Mouse (Mus musculus): ENCODE results near the gene Espn.
A peak's percentile ranks its signal among the peaks of the same experiment; 100 is the strongest.

The Espn gene

DNA sequence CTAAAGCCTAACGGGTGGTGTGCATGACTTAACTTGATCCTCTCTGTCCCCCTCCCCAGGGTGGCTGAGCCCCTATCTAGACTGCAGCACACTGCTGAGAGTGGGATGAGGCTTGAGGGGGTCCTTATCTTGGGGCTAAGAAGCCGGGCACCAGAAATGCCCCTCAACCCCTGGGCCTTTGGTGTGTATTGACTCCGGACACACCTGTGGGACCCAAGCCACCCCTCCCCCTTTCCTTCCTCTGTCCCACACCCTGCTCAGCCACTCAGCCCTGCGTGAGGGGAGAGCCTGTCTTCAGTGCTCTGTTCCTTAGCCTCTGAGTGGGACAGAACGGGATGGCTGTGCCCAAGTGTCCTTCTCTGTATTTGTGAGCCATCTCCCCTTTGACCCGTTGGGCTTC, 55.2 kb downstream of the Espn start:
- DNase-seq: no peak

DNA sequence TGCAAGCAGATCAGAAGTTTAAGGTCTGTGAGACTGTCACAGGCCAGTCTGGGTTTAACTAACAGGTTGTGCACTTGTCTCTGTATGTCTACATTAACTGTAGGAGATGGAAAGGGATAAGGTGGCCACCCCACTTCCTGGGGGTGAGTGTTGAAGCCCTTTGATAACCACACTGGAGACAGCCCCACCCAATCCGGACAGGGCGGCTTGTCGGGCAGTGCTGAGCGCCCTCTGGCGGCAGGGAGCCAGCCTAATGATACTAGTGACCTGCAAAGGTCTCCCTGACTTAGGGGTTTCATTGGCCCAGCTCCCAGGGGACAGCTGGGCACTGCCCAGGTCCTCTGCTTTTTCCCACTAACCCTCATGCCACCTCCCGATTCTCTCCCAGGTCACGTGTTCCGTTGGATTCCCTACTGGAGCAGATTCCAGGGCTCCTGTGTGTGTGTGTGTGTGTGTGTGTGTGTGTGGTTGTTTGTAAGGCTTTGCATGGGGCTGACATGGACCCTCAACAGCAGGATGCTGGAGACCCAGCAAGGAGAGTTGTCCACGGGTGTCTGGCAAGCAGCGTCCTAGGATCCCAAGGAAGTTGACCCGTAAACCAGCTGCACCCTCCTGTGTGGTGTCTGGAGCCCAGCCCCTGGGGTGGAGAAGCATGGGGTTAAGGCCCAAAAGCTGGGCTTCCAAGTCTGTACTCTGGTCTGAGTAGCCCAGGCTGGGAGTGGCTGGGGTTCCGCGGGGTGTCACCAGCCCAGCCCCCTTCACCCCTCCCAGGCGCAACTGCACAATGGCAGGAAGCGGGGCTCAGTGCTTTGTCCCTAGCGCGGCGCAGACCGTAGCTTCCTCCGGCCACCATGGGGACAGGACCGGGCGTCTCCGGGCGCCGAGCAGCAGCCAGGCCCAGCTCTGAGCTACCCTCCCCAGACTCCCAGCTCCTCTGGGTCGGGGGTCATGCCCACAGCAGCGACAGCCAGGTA, 55.9 kb downstream of the Espn start:
- DNase-seq: peak; percentile 67 to 85

GRCm38 (mm10) chr4:152094233-152094632, 57.9 kb downstream of the Espn start:
- DNase-seq: no peak

- no peak for DNase-seq
Measured at GRCm38 (mm10) chr4:152092751-152093293, 59.3 kb downstream of the Espn start.

DNA sequence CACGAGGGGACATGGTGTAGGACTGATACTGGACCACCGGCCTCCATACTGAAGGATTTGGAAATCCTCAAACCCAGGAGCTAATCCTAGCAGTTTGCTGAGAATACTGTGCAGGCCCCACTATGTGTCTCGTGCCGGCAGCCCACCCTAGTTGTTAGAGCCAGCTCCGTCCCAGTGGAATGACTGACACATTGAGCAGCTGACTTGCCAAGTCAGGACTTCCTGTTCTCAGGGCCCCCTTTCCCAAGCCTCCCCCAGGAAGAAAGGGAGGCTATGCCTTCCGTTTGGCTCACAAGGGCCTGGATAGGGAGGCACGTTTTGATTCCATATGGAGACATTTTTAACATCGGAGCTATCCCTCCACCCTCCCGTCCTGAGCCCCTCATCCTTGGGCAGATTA, 62.0 kb downstream of the Espn start:
- DNase-seq: no peak

DNA sequence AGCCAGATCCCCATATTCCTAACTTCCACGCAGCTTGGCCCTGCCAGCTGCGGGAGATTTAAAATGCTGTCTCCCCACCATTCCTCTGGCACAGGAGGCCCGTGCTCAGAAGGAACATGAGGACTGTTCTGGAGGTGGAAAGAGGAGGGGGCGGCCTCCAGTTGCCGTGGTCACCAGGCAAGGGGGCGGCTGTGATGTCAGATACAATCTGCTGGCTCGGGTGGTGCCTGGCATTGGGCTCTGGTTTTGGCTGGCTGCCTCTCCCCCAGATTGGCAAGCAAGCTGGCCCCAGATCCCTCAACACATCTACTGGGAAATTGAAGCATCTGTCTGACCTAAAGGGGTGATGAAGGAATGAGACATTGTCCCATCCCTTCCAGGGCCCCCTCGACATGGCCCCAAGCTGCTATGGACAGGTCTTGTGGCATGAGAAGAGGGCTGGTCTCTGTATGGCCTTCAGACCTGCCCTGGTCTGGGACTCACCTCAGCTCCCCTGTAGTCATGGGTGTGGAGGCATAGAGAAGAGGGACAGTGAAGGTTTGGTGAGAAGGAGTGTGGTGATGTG, 63.5 kb downstream of the Espn start:
- no peak for DNase-seq

DNA sequence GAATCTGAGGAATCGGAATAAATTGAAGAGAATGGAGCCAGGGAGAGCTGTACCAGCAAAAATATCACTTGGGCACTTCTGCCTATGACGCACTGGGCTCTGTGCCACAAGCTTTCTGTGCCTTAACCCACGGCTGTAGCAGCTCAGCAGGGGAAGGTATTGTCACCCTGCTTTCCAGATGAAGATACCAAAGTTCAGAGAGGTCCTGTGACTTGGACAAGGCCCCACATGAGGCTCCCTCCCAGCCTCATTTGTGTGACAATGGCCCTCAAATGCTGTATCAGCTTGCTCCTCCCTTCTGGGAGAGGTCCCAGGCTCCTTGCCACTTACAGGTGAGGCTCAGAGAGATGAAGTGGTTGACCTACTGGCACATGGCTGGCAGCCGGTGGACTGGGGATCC, 64.0 kb downstream of the Espn start:
- DNase-seq: no peak

DNA sequence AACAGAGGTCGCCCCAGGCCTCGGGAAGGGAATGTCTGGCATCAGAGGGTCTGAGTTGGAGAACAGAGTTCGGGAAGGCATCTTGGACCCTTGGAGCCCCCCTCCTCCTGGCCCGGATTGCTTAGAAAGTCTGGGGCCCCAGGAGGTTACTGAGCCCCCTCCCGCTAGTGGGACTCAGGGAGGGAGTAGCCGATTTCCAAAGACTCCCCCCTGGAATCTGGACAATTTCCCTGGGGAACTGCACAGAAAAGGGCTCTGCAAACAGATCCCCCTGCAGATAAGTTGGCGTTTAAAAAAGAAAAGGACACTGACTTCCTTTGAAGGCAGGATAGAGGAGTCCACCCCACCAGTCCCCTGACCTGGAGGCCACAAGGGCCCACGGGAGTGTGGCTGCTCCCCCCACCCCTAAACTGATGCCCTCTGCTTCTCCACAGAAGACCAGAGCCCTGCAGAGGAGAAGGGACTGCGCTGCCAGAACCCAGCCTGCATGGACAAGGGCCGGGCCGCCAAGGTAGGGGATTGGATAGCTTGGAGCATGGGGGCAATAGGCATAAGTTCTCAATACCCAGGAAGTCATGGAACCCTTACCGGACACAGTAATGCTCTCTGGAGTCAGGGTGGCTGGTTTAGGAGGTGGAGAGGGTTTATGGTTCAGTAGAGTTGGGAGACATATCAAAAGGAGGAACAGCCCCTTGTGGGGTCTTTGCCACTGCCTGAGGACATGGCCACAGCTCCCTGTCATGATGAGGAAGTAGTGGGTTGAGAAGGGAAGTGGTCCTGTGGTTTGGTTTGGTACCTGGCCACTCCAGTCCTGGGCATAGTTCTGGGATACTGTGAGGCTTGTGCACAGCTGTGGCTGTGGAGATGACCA, 64.7 kb downstream of the Espn start:
- DNase-seq: no peak

GRCm38 (mm10) chr4:152086505-152087210, 65.5 kb downstream of the Espn start:
- peak in 1 of 2 experiments; percentile 35 for DNase-seq

- no peak for DNase-seq
Measured at GRCm38 (mm10) chr4:152084616-152085015, 67.6 kb downstream of the Espn start.

- DNase-seq: no peak
Measured at GRCm38 (mm10) chr4:152083611-152084220, 68.5 kb downstream of the Espn start.

GRCm38 (mm10) chr4:152079931-152080330, 72.2 kb downstream of the Espn start:
- DNase-seq: no peak

DNA sequence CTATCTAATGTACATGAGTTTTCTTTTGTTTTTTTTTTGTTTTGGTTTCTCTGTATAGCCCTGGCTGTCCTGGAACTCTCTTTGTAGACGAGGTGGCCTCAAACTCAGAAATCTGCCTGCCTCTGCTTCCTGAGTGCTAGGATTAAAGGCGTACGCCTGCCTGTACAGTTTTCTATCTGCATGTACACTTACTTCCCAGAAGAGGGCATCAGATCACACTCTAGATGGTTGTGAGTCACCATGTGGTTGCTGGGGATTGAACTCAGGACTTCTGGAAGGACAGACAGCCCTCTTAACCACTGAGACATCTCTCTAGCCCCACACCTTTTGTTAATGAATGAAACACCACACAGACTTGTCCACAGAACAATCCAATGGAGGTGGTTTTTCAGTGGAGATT, 72.9 kb downstream of the Espn start:
- no peak for DNase-seq

DNA sequence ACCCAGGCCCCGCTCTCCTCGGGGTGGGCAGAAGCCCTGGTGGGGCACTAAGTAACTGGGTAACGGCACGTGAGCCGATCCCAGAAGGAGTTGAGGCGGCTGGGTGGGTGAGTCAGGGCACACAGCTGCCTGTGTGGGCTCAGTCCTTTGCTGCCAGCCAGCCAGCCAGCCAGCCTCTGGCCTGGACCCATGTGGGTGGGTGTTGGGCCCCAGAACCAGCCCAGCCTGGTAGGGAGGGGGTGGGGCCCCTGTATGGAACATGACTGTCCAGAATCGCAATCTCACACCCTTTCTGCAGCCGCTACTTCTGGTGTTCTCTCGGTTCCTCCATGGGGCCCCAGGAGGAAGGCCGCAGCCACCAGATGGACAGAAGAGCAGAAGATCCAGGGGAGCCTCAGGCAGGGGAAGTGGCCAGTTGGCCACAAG, 74.1 kb downstream of the Espn start:
- no peak for DNase-seq

- DNase-seq: no peak
Measured at GRCm38 (mm10) chr4:152077191-152077590, 75.0 kb downstream of the Espn start.

DNA sequence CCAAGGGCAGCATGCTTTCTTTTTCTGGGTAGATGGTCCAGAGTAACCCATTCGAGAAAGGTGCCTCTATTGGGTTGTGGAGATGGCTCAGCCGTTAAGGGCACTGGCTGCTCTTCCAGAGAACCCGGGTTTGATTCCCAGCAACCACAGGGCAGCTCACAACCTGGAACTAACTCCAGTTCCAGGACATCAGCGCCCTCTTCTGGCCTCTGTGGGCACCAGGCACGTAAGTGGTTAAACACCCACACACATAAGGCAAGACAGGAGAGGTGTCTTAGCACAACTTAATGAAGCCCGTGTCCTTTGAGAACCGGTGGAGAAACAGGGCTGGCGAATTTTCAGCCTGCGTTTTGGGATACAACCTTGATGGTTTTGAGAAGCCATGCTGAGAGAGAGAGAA, 77.6 kb downstream of the Espn start:
- DNase-seq: no peak

GRCm38 (mm10) chr4:152073715-152074114, 78.5 kb downstream of the Espn start:
- DNase-seq: no peak

GRCm38 (mm10) chr4:152072655-152073054, 79.5 kb downstream of the Espn start:
- no peak for DNase-seq

GRCm38 (mm10) chr4:152072121-152072601, 80.0 kb downstream of the Espn start, which contains the start of gene Plekhg5:
Plekhg5 (plus strand) TSS chr4:152072498.
- no peak for DNase-seq

- DNase-seq: no peak
Measured at GRCm38 (mm10) chr4:152070494-152071396, 81.4 kb downstream of the Espn start.
